Mouse (Mus musculus): ENCODE measurements at regions not wholly inside any gene's neighbourhood (a gene's known extent, or its start where the extent isn't known, plus 50 kb on each side); places are given as distances from the start of the nearest gene placed in this dataset.
A peak's percentile ranks its signal among the peaks of the same experiment; 100 is the strongest.

GRCm38 (mm10) chr9:61056731-61057270 is 262.5 kb downstream of the Uaca start:
- no peak overlapping the region for H3K27ac ChIP-seq (ENCODE audit: insufficient read depth, low read depth)
- H3K4me2 ChIP-seq (ENCODE audit: insufficient read depth, low read depth, poor library complexity, severe bottlenecking): peak overlapping the region; percentile 9; the same call in 1 of the 2 replicates
- peaks cover 29 to 57% of the 10 kb centered on the region in 2 experiments for H3K4me1 ChIP-seq (ENCODE audit: control insufficient read depth in 1 of 2, insufficient read depth in 2 of 2)
- in situ Hi-C loops (cut with MboI; ENCODE audit: low pct_ligation_motif_present, low pct_unique_long_range_greater_than_20kb, low sequenced_read_pairs): loop anchor here (25.0 kb wide), 1 partner anchor 230 kb away; no protein-coding TSS in a partner anchor
- H3K36me3 ChIP-seq (replicated peaks in 1 of 2; ENCODE audit: control insufficient read depth in 1 of 2, insufficient read depth in 1 of 2, low read length in 1 of 2): no peaks in the 10 kb centered on the region
- peak; percentile 32 for DNase-seq (ENCODE audit: extremely low read depth)
- H3K9ac ChIP-seq (ENCODE audit: insufficient read depth, low read depth): no peak overlapping the region
- TF ChIP-seq MAX (IDR thresholded peaks at IDR 0.05; ENCODE audit: low read length) (0 out of 2 replicates have a peak, but pooled peaks have one; percentile 13), ZKSCAN1 (IDR thresholded peaks at IDR 0.05; ENCODE audit: borderline replicate concordance, low read depth, low read length) (no peak)
- no peaks in the 10 kb centered on the region for H3K79me2 ChIP-seq (replicated peaks; ENCODE audit: control insufficient read depth, extremely low read depth, insufficient read depth, poor library complexity, severe bottlenecking)
- peak overlapping the region in 1 of 3 experiments; percentile 41 for H3K4me3 ChIP-seq (replicated peaks in 1 of 3; ENCODE audit: low read depth in 2 of 3, low read length in 2 of 3, poor library complexity in 1 of 3)
- dilution Hi-C loops (cut with MboI; ENCODE audit: extremely low pct_ligation_motif_present, extremely low pct_unique_long_range_greater_than_20kb, low sequenced_read_pairs): no loop called here
- peaks cover 19% of the 10 kb centered on the region for H3K9me3 ChIP-seq (replicated peaks; ENCODE audit: low read length)
- peaks cover 7% of the 10 kb centered on the region for H3K27me3 ChIP-seq (replicated peaks)

GRCm38 (mm10) chr9:61059225-61059624 is 264.9 kb downstream of the Uaca start:
- Histone ChIP-seq H3K27ac (ENCODE audit: insufficient read depth, low read depth) (no peak overlapping the region), H3K4me1 (ENCODE audit: control insufficient read depth in 1 of 2, insufficient read depth in 2 of 2) (peaks cover 18 to 35% of the 10 kb centered on the region in 2 experiments), H3K79me2 (replicated peaks; ENCODE audit: control insufficient read depth, extremely low read depth, insufficient read depth, poor library complexity, severe bottlenecking) (no peaks in the 10 kb centered on the region), H3K27me3 (replicated peaks) (peaks cover 2% of the 10 kb centered on the region), H3K9me3 (replicated peaks; ENCODE audit: low read length) (peaks cover 12% of the 10 kb centered on the region), H3K4me2 (ENCODE audit: insufficient read depth, low read depth, poor library complexity, severe bottlenecking) (no peak overlapping the region), H3K36me3 (replicated peaks in 1 of 2; ENCODE audit: control insufficient read depth in 1 of 2, insufficient read depth in 1 of 2, low read length in 1 of 2) (no peaks in the 10 kb centered on the region), H3K4me3 (replicated peaks in 1 of 3; ENCODE audit: low read depth in 2 of 3, low read length in 2 of 3, poor library complexity in 1 of 3) (no peak overlapping the region), H3K9ac (ENCODE audit: insufficient read depth, low read depth) (no peak overlapping the region)
- no peak for DNase-seq (ENCODE audit: extremely low read depth)
- in situ Hi-C loops (cut with MboI; ENCODE audit: low pct_ligation_motif_present, low pct_unique_long_range_greater_than_20kb, low sequenced_read_pairs) (loop anchor here (25.0 kb wide), 1 partner anchor 228 kb away; no protein-coding TSS in a partner anchor), dilution Hi-C loops (cut with MboI; ENCODE audit: extremely low pct_ligation_motif_present, extremely low pct_unique_long_range_greater_than_20kb, low sequenced_read_pairs) (no loop called here)
- TF ChIP-seq SMC3 (IDR thresholded peaks at IDR 0.05; ENCODE audit: low read depth, low read length) (no peak), CTCF (conservative IDR thresholded peaks at IDR 0.05 in 1 of 2, IDR thresholded peaks at IDR 0.05 in 1 of 2; ENCODE audit: low read depth in 2 of 2, low read length in 2 of 2) (peak in 1 of 2 experiments; percentile 27; a peak in 2 of 4 replicates)

GRCm38 (mm10) chr9:61060958-61061357 is 266.6 kb downstream of the Uaca start:
- Histone ChIP-seq H3K4me1 (ENCODE audit: control insufficient read depth in 1 of 2, insufficient read depth in 2 of 2) (peaks cover 12 to 17% of the 10 kb centered on the region in 2 experiments), H3K4me3 (replicated peaks in 1 of 3; ENCODE audit: low read depth in 2 of 3, low read length in 2 of 3, poor library complexity in 1 of 3) (no peak overlapping the region), H3K36me3 (replicated peaks in 1 of 2; ENCODE audit: control insufficient read depth in 1 of 2, insufficient read depth in 1 of 2, low read length in 1 of 2) (no peaks in the 10 kb centered on the region), H3K79me2 (replicated peaks; ENCODE audit: control insufficient read depth, extremely low read depth, insufficient read depth, poor library complexity, severe bottlenecking) (no peaks in the 10 kb centered on the region), H3K9ac (ENCODE audit: insufficient read depth, low read depth) (no peak overlapping the region), H3K27me3 (replicated peaks) (peaks cover 2% of the 10 kb centered on the region), H3K27ac (ENCODE audit: insufficient read depth, low read depth) (no peak overlapping the region), H3K4me2 (ENCODE audit: insufficient read depth, low read depth, poor library complexity, severe bottlenecking) (no peak overlapping the region), H3K9me3 (replicated peaks; ENCODE audit: low read length) (peaks cover 12% of the 10 kb centered on the region)
- DNase-seq (ENCODE audit: extremely low read depth): no peak
- in situ Hi-C loops (cut with MboI; ENCODE audit: low pct_ligation_motif_present, low pct_unique_long_range_greater_than_20kb, low sequenced_read_pairs) (loop anchor here (25.0 kb wide), 1 partner anchor 226 kb away; no protein-coding TSS in a partner anchor), dilution Hi-C loops (cut with MboI; ENCODE audit: extremely low pct_ligation_motif_present, extremely low pct_unique_long_range_greater_than_20kb, low sequenced_read_pairs) (no loop called here)
- TF ChIP-seq ZKSCAN1 (IDR thresholded peaks at IDR 0.05; ENCODE audit: borderline replicate concordance, low read depth, low read length) (no peak), CHD1 (IDR thresholded peaks at IDR 0.05; ENCODE audit: low read depth, low read length) (no peak), PAX5 (IDR thresholded peaks at IDR 0.05; ENCODE audit: low read length) (no peak), MYC (IDR thresholded peaks at IDR 0.05; ENCODE audit: low read depth, low read length) (no peak), MAZ (IDR thresholded peaks at IDR 0.05; ENCODE audit: low read depth, low read length) (no peak), USF1 (IDR thresholded peaks at IDR 0.05; ENCODE audit: low read depth, low read length) (no peak), ZNF384 (IDR thresholded peaks at IDR 0.05; ENCODE audit: low read depth, low read length) (no peak), KAT2A (IDR thresholded peaks at IDR 0.05; ENCODE audit: insufficient replicate concordance, low read length) (no peak), MEF2A (IDR thresholded peaks at IDR 0.05; ENCODE audit: borderline replicate concordance, low read depth, low read length) (no peak), BHLHE40 (IDR thresholded peaks at IDR 0.05; ENCODE audit: low read depth, low read length) (no peak), POLR2AphosphoS2 (IDR thresholded peaks at IDR 0.05; ENCODE audit: low read depth, low read length) (no peak), RAD21 (IDR thresholded peaks at IDR 0.05; ENCODE audit: low read depth, low read length) (no peak), JUN (IDR thresholded peaks at IDR 0.05; ENCODE audit: insufficient read depth, low read depth, low read length) (no peak), TBP (conservative IDR thresholded peaks at IDR 0.05; ENCODE audit: low read depth, low read length) (no peak), MAX (IDR thresholded peaks at IDR 0.05; ENCODE audit: low read length) (no peak), ETS1 (conservative IDR thresholded peaks at IDR 0.05; ENCODE audit: low read depth, low read length) (no peak)
